Comparison of ENCODE assay signal across 10 mouse cellular contexts in genomic region chr2:102685371-102686107, GRCm38 (mm10). TPM values are rescaled to one million over a fixed set of nuclear protein-coding genes. Genes with fewer than 3 reads are reported as not detected.
DNase-seq lines count a peak whose midpoint lies in the region; ATAC-seq and TF ChIP-seq lines count a peak whose summit lies in the region.
"Had no signal": no experiment of that assay in that cellular context is flagged by ENCODE, and none has a peak within 500 bp of the region (broad histone marks: within the 10 kb centered on the region; RNA-seq: fewer than 3 reads in every experiment).

No protein-coding gene starts in this region.

- WGBS in kidney, embryonic 16.5 days, result 78% methylated on average over 7 of the region's 7 CpGs
- WGBS in hindbrain, embryonic 15.5 days, result 84% methylated on average over 7 of the region's 7 CpGs
- WGBS in midbrain, postnatal 0 days, result 83% methylated on average over 7 of the region's 7 CpGs

- no peaks in the 10 kb centered on the region for H3K36me3 ChIP-seq in kidney, embryonic 16.5 days (ENCODE audit: insufficient read depth, low read length)
- H3K36me3 ChIP-seq in hindbrain, embryonic 15.5 days, result no peaks in the 10 kb centered on the region
- H3K36me3 ChIP-seq in midbrain, postnatal 0 days (ENCODE audit: insufficient read depth, low read length), result no peaks in the 10 kb centered on the region
- H3K36me3 ChIP-seq: heart, embryonic 13.5 days had no signal

- ATAC-seq in kidney, embryonic 16.5 days (ENCODE audit: low FRiP score, low TSS enrichment), result peak; percentile 39; the same call in 1 of the 2 replicates
- ATAC-seq in hindbrain, embryonic 15.5 days (ENCODE audit: low FRiP score, low read depth), result peak; percentile 65
- ATAC-seq in midbrain, postnatal 0 days (ENCODE audit: low FRiP score), result peak; percentile 83
- no peak for ATAC-seq in erythroblast, adult 5-6 weeks (replicated peaks; ENCODE audit: low FRiP score, poor library complexity, severe bottlenecking)

- no peak overlapping the region for H3K4me3 ChIP-seq in kidney, embryonic 16.5 days (ENCODE audit: low read length)
- H3K4me3 ChIP-seq in hindbrain, embryonic 15.5 days, result no peak overlapping the region
- 0 out of 2 replicates have a peak overlapping the region, but pooled peaks have one; percentile 6 for H3K4me3 ChIP-seq in midbrain, postnatal 0 days (ENCODE audit: low read depth, low read length)
- H3K4me3 ChIP-seq: heart, embryonic 13.5 days; megakaryocyte, embryonic 14.5 days had no signal

- H3K4me2 ChIP-seq in kidney, embryonic 16.5 days (replicated peaks; ENCODE audit: low read depth, low read length), result 0 out of 2 replicates have a peak overlapping the region, but pooled peaks have one; percentile 17
- peak overlapping the region; percentile 35; the same call in 1 of the 2 replicates for H3K4me2 ChIP-seq in hindbrain, embryonic 15.5 days
- peak overlapping the region; percentile 33 for H3K4me2 ChIP-seq in midbrain, postnatal 0 days (ENCODE audit: low read depth, low read length, poor library complexity, severe bottlenecking)
- H3K4me2 ChIP-seq: heart, embryonic 13.5 days had no signal

- DNase-seq in kidney, postnatal 4 days, result no peak
- DNase-seq in brain, adult 2 months (ENCODE audit: low read depth, low spot score), result peak; percentile 53
- peak; percentile 69 for DNase-seq in midbrain, postnatal 0 days (ENCODE audit: low spot score)
- no peak for DNase-seq in adrenal gland, postnatal 4 days (ENCODE audit: low spot score in 2 of 2)
- DNase-seq in layer of hippocampus, postnatal 10 days (ENCODE audit: low spot score in 2 of 2), result no peak

- 0 out of 2 replicates have a peak, but pooled peaks cover 4% of the 10 kb centered on the region for H3K4me1 ChIP-seq in kidney, embryonic 16.5 days (ENCODE audit: insufficient read depth, low read length)
- H3K4me1 ChIP-seq in hindbrain, embryonic 15.5 days (replicated peaks), result peaks cover 13% of the 10 kb centered on the region
- peaks cover 10% of the 10 kb centered on the region; the same call in 1 of the 2 replicates for H3K4me1 ChIP-seq in midbrain, postnatal 0 days (ENCODE audit: insufficient read depth, low read length)
- H3K4me1 ChIP-seq: heart, embryonic 13.5 days; megakaryocyte, embryonic 14.5 days had no signal

- H3K27ac ChIP-seq in kidney, embryonic 16.5 days (ENCODE audit: low read length), result no peak overlapping the region
- peak overlapping the region; percentile 38; the same call in 1 of the 2 replicates for H3K27ac ChIP-seq in hindbrain, embryonic 15.5 days (replicated peaks)
- peak overlapping the region; percentile 38 for H3K27ac ChIP-seq in midbrain, postnatal 0 days (ENCODE audit: low read depth, low read length)
- H3K27ac ChIP-seq: heart, embryonic 13.5 days had no signal

- TF ChIP-seq CTCF in midbrain, postnatal 0 days (IDR thresholded peaks at IDR 0.05), result peak; percentile 81

- H3K9ac ChIP-seq in kidney, embryonic 16.5 days (replicated peaks; ENCODE audit: low read length), result no peak overlapping the region
- no peak overlapping the region for H3K9ac ChIP-seq in hindbrain, embryonic 15.5 days
- H3K9ac ChIP-seq in midbrain, postnatal 0 days (replicated peaks; ENCODE audit: low read length, poor library complexity, severe bottlenecking), result 0 out of 2 replicates have a peak overlapping the region, but pooled peaks have one; percentile 26
- H3K9ac ChIP-seq: heart, embryonic 13.5 days had no signal

- H3K9me3 ChIP-seq in kidney, embryonic 16.5 days (ENCODE audit: low read length), result no peaks in the 10 kb centered on the region
- H3K9me3 ChIP-seq in hindbrain, embryonic 15.5 days, result no peaks in the 10 kb centered on the region
- H3K9me3 ChIP-seq in midbrain, postnatal 0 days (ENCODE audit: low read length), result no peaks in the 10 kb centered on the region
- H3K9me3 ChIP-seq: heart, embryonic 13.5 days; megakaryocyte, embryonic 14.5 days had no signal

- no peaks in the 10 kb centered on the region for H3K27me3 ChIP-seq in kidney, embryonic 16.5 days (ENCODE audit: insufficient read depth, low read length)
- no peaks in the 10 kb centered on the region for H3K27me3 ChIP-seq in hindbrain, embryonic 15.5 days
- no peaks in the 10 kb centered on the region for H3K27me3 ChIP-seq in midbrain, postnatal 0 days (ENCODE audit: insufficient read depth, low read length)
- H3K27me3 ChIP-seq: heart, embryonic 13.5 days had no signal

RNA-seq across cellular contexts. Expression of gene Slc1a2, which starts 27.1 kb away (rescaled TPM):
- 0.12 and 0.13 TPM in 2 replicates for polyA plus RNA-seq in kidney, embryonic 16.5 days (2015; fragmentation: Nextera tagmentation; extraction: Ambion mirVana)
- polyA plus RNA-seq in hindbrain, embryonic 15.5 days (2015; fragmentation: Nextera tagmentation; extraction: Ambion mirVana), result 18.6 and 19.1 TPM in 2 replicates
- total RNA-seq in midbrain, postnatal 0 days (2014; rRNA removed), result 97.1 and 102 TPM in 2 replicates
- 13.4 and 15.7 TPM in 2 replicates for polyA plus RNA-seq in midbrain, postnatal 0 days (2015; fragmentation: Nextera tagmentation; extraction: Ambion mirVana)
- not detected in 2 replicates for total RNA-seq in erythroblast, adult 5-6 weeks (2015; ENCODE audit: low replicate concordance)
- total RNA-seq in erythroblast, adult 5-6 weeks (2017; ENCODE audit: low replicate concordance), result not detected in 2 replicates
- total RNA-seq in adrenal gland, postnatal 4 days (2021), result 1 to 10 TPM in 1 of 2 experiments, under 1 TPM in 1; 0.45 to 1.6 TPM
- total RNA-seq in layer of hippocampus, postnatal 10 days (2021), result 1,000 to 10,000 TPM; 1,474 to 1,476 TPM

Comparison
In these comparisons a context has a peak if more than half of its experiments do, and no peak if none do; other contexts are left out.
1. DNase-seq: peak in brain, adult 2 months (single experiment) and midbrain, postnatal 0 days (single experiment); none in kidney, postnatal 4 days (0 of 2), adrenal gland, postnatal 4 days (0 of 2) and layer of hippocampus, postnatal 10 days (0 of 2).
2. RNA of gene Slc1a2, which starts 27.1 kb away (total RNA-seq): 1,474 to 1,476 TPM in layer of hippocampus, postnatal 10 days and 97.1 to 102 TPM in midbrain, postnatal 0 days; 0.45 to 1.6 TPM in adrenal gland, postnatal 4 days and not detected in erythroblast, adult 5-6 weeks; every median in the first group is over 10 times any median in the second.
3. Peak in every context shown above with its lines, with median percentiles within 50 percentile points of each other: H3K4me2 ChIP-seq.